14 mouse cellular contexts compared by ENCODE assay signal in the genomic region with DNA sequence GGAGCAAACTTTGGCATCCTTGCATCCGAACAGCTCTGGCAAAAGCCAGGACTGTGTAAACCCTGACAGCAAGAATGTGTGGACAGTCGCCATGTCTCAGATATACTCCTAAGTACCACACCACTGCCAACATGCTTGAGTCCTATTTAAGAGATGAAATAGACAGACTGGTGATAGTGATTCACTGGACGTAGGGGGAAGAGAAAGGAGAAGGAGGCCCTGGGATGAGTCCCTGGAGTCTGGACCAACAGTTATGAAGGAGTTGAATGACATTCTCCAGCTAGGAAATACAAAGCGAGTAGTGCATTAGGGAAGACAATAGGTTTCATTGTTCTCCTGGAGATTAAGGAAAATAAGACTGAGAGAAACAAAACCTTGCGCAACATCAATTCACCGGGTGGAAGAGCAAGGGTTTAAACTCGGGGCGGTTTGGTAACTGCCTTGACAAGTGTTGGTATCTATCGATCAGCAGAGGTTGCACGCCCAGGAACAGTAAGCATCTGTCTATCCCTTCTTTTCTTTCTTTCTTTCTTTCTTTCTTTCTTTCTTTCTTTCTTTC.
"Had no signal": no experiment of that assay in that cellular context is flagged by ENCODE, and none has a peak within 500 bp of the region (broad histone marks: within the 10 kb centered on the region; RNA-seq: fewer than 3 reads in every experiment).

No protein-coding gene starts in this region.

- DNase-seq: kidney, adult 8-10 months; kidney, postnatal 10 days; kidney, postnatal 36 days; liver; lung, adult 18-20 months; lung, postnatal 10 days; lung, postnatal 4 days; midbrain, embryonic 14.5 days; right cerebral cortex, adult 18-20 months; right cerebral cortex, postnatal 14 days; right cerebral cortex, postnatal 4 days; spleen, adult 18-20 months; thymus, adult 18-20 months; thymus, postnatal 36 days had no signal
